Mouse (Mus musculus): ENCODE measurements around the gene Dzank1. TPM values are rescaled to one million over a fixed set of nuclear protein-coding genes. Genes with fewer than 3 reads are reported as not detected.

Gene Dzank1
- 0.12 to 0.87 TPM (median 0.87 TPM) in 3 of 4 replicates, not detected in the other for total RNA-seq (2023; ENCODE audit: inconsistent age)

GRCm38 (mm10) chr2:144526981-144527820 is at the start of gene Dzank1, which contains the start of gene Polr3f:
Dzank1 (minus strand) TSS chr2:144527414.
Polr3f (plus strand) TSS chr2:144527718.

DNA sequence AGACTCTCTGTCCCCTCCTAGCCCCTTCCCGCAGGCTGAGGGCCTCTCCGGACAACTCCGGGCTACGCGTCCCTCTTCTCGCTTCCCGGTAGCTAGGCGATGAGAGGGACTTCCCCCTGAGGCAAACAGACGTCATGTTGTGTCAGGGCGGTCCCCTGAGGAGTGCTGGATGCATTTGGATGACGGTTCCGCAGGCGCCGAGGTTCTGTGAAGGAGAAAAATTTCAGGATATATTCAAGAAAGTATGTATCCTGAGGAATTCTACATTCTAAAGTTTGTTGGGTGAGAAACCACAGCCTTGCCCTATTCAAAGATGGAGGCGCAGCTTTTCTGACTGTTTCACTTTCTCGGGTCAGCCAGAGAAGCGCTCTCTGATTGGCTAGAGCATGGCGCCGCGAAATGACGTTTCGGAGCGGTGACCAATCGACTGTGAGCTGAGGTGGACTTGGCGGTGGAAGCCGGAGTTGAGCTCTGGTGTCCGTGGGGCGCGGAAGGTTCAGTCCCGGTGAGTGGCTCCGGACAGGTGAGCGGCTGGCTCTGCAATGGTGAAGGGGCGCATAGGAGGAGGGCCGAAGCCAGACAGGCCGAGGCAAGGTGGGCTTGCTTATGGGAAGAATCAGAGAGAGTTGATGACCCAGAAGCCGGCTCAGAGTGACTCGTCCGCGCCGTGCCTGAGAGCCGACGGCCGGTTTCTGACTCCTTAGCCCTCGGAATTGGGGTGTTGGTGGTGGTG is 28.8 kb upstream of the Dzank1 start, which contains the start of gene Sec23b:
Sec23b (plus strand) TSS at position 410 of the 733 bp plus-strand sequence.

DNA sequence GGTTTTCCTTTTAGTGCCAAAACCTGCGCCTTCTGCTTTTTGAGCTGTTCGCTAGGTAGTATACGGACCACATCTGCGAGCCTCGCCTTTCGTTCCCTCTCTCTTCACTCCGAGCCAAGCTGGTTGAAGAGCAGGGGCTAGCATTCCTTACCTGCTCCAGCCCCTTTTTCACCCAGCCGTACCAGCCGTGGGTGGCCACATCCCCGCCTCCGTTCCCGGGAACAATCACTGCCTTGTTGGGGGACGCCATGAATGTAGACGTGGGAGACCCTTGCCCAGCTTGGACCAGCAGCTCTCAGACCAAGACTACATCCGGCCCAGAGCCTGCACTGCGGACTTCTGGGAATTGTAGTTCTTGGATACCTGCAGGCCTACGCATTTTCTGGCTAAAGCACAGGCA is 23.3 kb upstream of the Dzank1 start, which contains the start of gene Rbbp9:
Rbbp9 (minus strand) TSS at position 341 of the 400 bp plus-strand sequence.

Other genes with a start within 250 kb of the Dzank1 start
- gene Ovol2, start 195.3 kb downstream of the Dzank1 start, total RNA-seq (2023; ENCODE audit: inconsistent age) = not detected in 4 replicates
- gene Kat14, start 158.4 kb downstream of the Dzank1 start, total RNA-seq (2023; ENCODE audit: inconsistent age) = 33.0 to 46.9 TPM (median 37.0 TPM) in 4 replicates
- gene Pet117, start 158.4 kb downstream of the Dzank1 start, total RNA-seq (2023; ENCODE audit: inconsistent age) = 1.2 to 6.3 TPM (median 4.0 TPM) in 4 replicates
- 35.6 to 45.1 TPM (median 41.7 TPM) in 4 replicates for gene Polr3f, start 304 bp upstream of the Dzank1 start, total RNA-seq (2023; ENCODE audit: inconsistent age)
- gene Rbbp9, start 23.5 kb upstream of the Dzank1 start, total RNA-seq (2023; ENCODE audit: inconsistent age) = 3.3 to 5.2 TPM (median 4.2 TPM) in 4 replicates
- gene Sec23b, start 28.8 kb upstream of the Dzank1 start, total RNA-seq (2023; ENCODE audit: inconsistent age) = 55.9 to 67.0 TPM (median 62.8 TPM) in 4 replicates
- gene Smim26, start 66.6 kb upstream of the Dzank1 start, total RNA-seq (2023; ENCODE audit: inconsistent age) = 14.6 to 19.9 TPM (median 16.2 TPM) in 4 replicates
- 16.3 to 20.1 TPM (median 19.8 TPM) in 4 replicates for gene Dtd1, start 72.5 kb upstream of the Dzank1 start, total RNA-seq (2023; ENCODE audit: inconsistent age)

Data from B cell, adult (primary cell).